Mouse (Mus musculus) embryonic fibroblast, embryonic 13.5 days (primary cell): ENCODE data around the gene Rapgef5.

Experiments used
- CTCF ChIP-seq: IDR thresholded peaks from 2 replicates; pipeline ENCODE4 v1.5.1; 2011; ENCODE audit warnings: mild to moderate bottlenecking, control low read depth, low read length, moderate library complexity, borderline replicate concordance; ENCODE audit not compliant: insufficient read depth
- POLR2A ChIP-seq: IDR thresholded peaks from 2 replicates; pipeline ENCODE4 v1.6.1; 2011; ENCODE audit warnings: low read depth, mild to moderate bottlenecking, control low read depth, low read length, moderate library complexity

DNA sequence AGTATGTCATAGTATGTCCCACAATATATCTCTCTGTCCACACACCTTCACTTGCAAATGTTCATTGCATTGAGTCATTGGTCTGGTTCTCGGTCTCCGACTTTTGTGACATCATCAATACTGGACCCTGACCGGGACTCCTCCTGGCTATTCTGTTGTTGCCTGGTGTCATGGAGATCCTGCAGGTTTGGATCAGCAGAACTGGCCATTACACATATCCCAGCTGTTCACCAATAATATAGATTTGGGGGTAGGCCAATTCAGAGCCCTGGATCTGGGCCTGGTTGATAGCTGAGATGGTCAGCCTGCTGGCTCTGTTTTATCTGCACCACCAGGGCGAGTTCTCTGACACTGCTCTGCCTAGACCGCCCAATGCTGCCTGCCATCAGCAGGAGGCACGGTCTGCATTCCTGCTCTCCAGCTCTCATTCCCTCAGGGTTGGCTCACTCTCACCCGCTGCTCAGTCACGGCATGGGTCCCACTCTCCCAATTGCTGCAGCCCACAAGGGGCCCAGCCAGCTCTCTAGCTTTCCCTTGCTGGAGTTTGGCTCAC lies 137.7 kb downstream of the Rapgef5 start:
- TF ChIP-seq CTCF, result no peak
- no peak for TF ChIP-seq POLR2A
